Mouse (Mus musculus) limb, embryonic 13.5 days (tissue): ENCODE results near the gene Aldh18a1. TPM values are rescaled to one million over a fixed set of nuclear protein-coding genes. Genes with fewer than 3 reads are reported as not detected.
A peak's percentile ranks its signal among the peaks of the same experiment; 100 is the strongest.

Source experiments
- ATAC-seq: fragments of 200-750 bp; cut with Nextera tagmentation; 2 replicates; pipeline ENCODE4 v1.8.0; 2017; ENCODE audit warnings: low read depth, moderate number of reproducible peaks, moderate TSS enrichment; ENCODE audit not compliant: low FRiP score
- H3K27ac ChIP-seq: fragments of 300-500 bp; sonication (generic); 2 replicates; pipeline ENCODE4 v1.5.1; 2015; ENCODE audit warnings: inconsistent platforms, mild to moderate bottlenecking, moderate library complexity
- H3K27me3 ChIP-seq: fragments of 300-500 bp; sonication (generic); 2 replicates; pipeline ENCODE4 v1.6.1; 2015; ENCODE audit warnings: mild to moderate bottlenecking, inconsistent platforms
- H3K36me3 ChIP-seq: fragments of 300-500 bp; sonication (generic); 2 replicates; pipeline ENCODE4 v1.6.1; 2015; ENCODE audit warnings: inconsistent platforms, mild to moderate bottlenecking, moderate library complexity
- H3K4me1 ChIP-seq: fragments of 300-500 bp; sonication (generic); 2 replicates; pipeline ENCODE4 v1.6.1; 2015; ENCODE audit warnings: inconsistent platforms
- H3K4me2 ChIP-seq: fragments of 300-500 bp; sonication (generic); replicated peaks from 2 replicates; pipeline ENCODE4 v1.6.1; 2015; ENCODE audit warnings: inconsistent platforms, mild to moderate bottlenecking, moderate library complexity
- H3K4me3 ChIP-seq: fragments of 300-500 bp; sonication (generic); 2 replicates; pipeline ENCODE4 v1.5.1; 2015; ENCODE audit warnings: moderate library complexity, mild to moderate bottlenecking, inconsistent platforms
- H3K9ac ChIP-seq: fragments of 300-500 bp; sonication (generic); 2 replicates; pipeline ENCODE4 v1.6.1; 2015; ENCODE audit warnings: mild to moderate bottlenecking, inconsistent platforms
- H3K9me3 ChIP-seq: fragments of 300-500 bp; sonication (generic); 2 replicates; pipeline ENCODE4 v1.6.1; 2016; ENCODE audit warnings: inconsistent platforms
- WGBS: fragments of 180-500 bp; shearing (Covaris S2); methylation state at CpG from one replicate; pipeline ENCODE4 v1.1.7; 2015; 5-methylcytosine and 5-hydroxymethylcytosine counted together
- polyA plus RNA-seq: library from polyadenylated mRNA; unstranded; fragments of >200 nt; fragmentation: Nextera tagmentation; extraction: Ambion mirVana; gene quantifications from 2 replicates; pipeline ENCODE4 v1.2.1, GENCODE M21; 2015

The Aldh18a1 gene
- polyA plus RNA-seq, 1 experiment from 2014 or later = 80.7 TPM

DNA sequence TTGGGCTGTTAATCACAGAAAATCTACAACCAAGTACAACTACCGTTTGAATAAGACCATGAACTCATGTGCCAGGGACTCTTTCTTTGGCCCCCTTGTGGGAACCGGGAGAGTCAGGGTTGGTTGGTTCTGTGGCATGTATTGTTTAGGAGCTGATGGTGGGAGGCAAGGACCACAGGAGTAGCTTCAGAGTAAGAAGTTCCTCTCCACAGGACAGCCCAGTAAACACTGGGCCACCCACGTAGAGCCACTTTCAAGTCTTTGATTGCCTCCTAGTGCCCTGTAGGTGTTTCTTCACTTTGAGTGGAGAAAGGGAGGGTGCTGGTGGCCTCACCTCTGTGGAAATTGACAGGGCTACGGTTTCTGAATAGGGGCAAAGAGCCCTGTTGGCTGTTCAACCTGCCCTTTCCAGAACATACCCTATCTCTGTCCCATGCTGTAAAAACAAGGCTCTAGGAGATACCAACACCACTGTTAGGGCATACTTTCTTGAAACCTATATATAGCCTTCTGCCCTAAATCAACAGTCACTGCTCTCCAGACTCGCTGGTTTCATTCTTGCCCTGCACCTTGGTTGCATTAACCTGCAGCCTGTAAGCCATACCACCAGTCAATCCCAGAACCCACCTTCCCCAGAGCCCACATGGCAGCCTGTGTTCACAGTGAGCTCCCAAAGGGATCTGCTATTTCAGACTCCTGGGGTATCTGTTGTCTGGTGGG lies 39.3 kb downstream of the Aldh18a1 start:
- Histone ChIP-seq H3K4me2 (no peak overlapping the region), H3K9ac (no peak overlapping the region), H3K4me3 (no peak overlapping the region), H3K9me3 (no peaks in the 10 kb centered on the region), H3K27ac (peak overlapping the region; percentile 15; the same call in 1 of the 2 replicates), H3K4me1 (peaks cover 11% of the 10 kb centered on the region), H3K27me3 (peaks cover 7% of the 10 kb centered on the region), H3K36me3 (peaks cover 36% of the 10 kb centered on the region)
- no peak for ATAC-seq
- 21% methylated on average over 5 of the region's 5 CpGs for WGBS

DNA sequence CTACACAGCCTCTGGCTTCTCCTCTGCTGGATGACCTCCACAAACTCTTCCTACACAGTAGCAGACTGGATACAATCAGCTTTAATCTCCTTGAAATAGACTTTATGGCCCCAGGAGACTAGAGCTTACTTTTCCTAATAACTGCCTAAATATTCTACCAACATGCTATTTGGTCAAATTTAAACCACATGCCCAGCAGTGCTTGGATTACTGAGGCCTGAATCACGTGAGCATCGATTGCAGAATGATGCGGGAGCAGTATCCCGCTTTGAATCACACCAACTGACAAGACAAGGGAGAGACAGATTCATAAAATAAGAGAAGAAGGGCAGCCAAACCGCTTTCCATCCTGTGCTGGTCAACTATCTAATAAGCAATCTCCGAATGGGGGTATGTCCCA lies 39.9 kb downstream of the Aldh18a1 start:
- H3K9me3 ChIP-seq = no peaks in the 10 kb centered on the region
- no peak for ATAC-seq
- H3K4me3 ChIP-seq = no peak overlapping the region
- H3K9ac ChIP-seq = no peak overlapping the region
- H3K27me3 ChIP-seq = peaks cover 7% of the 10 kb centered on the region
- no peak overlapping the region for H3K27ac ChIP-seq
- H3K4me1 ChIP-seq = peaks cover 11% of the 10 kb centered on the region
- no peak overlapping the region for H3K4me2 ChIP-seq
- peaks cover 30% of the 10 kb centered on the region for H3K36me3 ChIP-seq
- 66% methylated on average over 6 of the region's 6 CpGs for WGBS

DNA sequence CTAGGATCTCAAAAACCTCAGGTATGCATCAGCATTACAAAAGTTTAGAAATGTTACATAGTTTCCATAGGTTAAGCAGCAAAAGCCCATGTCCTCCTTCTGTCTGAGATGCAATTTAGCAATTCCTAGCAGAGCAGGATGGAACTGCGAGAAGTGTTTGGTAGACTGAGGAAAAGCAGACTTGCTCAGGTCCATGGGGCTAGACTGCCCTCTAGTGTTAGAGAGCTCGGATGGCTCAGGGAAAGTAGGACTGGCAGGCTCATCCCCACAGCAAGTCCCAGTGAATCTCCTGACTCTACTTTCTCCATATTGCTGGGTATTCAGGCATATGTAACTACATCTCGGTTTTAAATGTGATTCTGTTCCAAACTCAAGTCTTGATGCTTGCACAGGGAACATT lies 43.4 kb downstream of the Aldh18a1 start:
- 4% methylated on average over 3 of the region's 3 CpGs for WGBS
- no peak for ATAC-seq
- Histone ChIP-seq H3K4me2 (no peak overlapping the region), H3K27ac (no peak overlapping the region), H3K27me3 (peaks cover 7% of the 10 kb centered on the region), H3K36me3 (no peaks in the 10 kb centered on the region), H3K4me3 (no peak overlapping the region), H3K4me1 (peaks cover 11% of the 10 kb centered on the region), H3K9ac (no peak overlapping the region), H3K9me3 (peaks cover 4% of the 10 kb centered on the region; the same call in 1 of the 2 replicates)

DNA sequence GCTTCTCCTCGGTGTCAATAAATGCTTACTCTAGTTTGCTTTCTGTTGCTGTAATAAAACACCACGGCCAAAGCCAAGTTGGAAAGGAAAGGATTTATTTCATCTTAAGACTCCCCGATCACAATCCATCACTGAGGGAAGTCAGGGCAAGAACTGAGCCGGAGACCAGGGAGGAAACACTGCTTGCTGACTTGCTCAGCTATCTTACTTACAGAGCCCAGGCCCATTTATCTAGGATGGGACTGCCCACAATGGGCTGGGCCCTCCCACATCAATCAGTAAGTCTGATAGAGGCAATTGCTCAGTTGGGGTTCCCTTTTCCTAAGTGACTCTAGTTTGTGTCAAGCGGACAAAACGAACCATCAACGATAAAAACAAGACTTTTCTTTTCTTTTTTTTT lies 45.5 kb downstream of the Aldh18a1 start:
- Histone ChIP-seq H3K4me1 (no peaks in the 10 kb centered on the region), H3K9me3 (peaks cover 4% of the 10 kb centered on the region; the same call in 1 of the 2 replicates), H3K9ac (no peak overlapping the region), H3K4me2 (no peak overlapping the region), H3K27ac (no peak overlapping the region), H3K36me3 (no peaks in the 10 kb centered on the region), H3K27me3 (peaks cover 7% of the 10 kb centered on the region), H3K4me3 (no peak overlapping the region)
- WGBS = 76% methylated on average over 7 of the region's 7 CpGs
- no peak for ATAC-seq

DNA sequence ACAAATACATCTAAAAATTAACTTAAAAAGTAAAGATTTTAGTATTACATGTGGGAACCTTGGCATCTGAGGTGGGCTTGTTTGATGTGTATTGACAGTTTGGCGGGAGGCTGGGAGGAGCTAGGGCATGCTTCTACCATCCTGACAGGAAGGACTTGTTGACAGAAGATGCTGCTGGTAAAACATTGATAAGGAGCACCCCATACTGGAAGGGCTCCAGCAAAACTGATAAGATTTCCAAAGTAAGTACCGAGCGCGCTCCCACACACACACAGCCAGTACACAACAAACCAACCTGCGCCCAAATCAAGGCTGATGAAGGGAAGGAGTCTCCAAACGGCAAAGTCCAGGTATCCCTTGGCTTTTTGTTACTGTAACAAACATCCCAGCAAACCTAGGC lies 51.7 kb downstream of the Aldh18a1 start:
- WGBS = 88% methylated on average over 6 of the region's 6 CpGs
- no peak overlapping the region for H3K4me2 ChIP-seq
- no peaks in the 10 kb centered on the region for H3K27me3 ChIP-seq
- no peaks in the 10 kb centered on the region for H3K36me3 ChIP-seq
- H3K27ac ChIP-seq = no peak overlapping the region
- no peak overlapping the region for H3K9ac ChIP-seq
- no peak for ATAC-seq
- H3K4me3 ChIP-seq = no peak overlapping the region
- H3K4me1 ChIP-seq = no peaks in the 10 kb centered on the region
- H3K9me3 ChIP-seq = peaks cover 3% of the 10 kb centered on the region; the same call in 1 of the 2 replicates

DNA sequence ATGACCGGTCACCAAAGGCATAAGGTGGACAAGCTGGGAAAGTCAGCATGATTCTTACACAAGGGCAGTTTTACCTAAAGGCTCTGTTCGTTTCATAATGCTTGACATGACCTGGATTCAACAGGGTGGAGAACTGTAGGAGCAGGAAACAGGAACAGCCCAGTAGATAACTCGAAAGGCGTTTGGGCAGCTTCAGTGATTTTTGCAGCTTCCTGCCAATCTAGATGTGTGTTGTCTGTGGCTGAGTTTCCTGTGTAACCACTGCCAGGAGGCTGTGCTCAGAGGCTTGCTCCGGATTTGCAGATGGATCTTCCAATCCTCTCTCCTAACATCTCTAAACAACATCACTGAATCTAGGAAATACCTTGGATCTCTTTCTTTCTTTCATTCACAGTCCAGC lies 55.7 kb downstream of the Aldh18a1 start:
- Histone ChIP-seq H3K9me3 (no peaks in the 10 kb centered on the region; the same call in 1 of the 2 replicates), H3K4me1 (no peaks in the 10 kb centered on the region), H3K27ac (no peak overlapping the region), H3K4me2 (no peak overlapping the region), H3K27me3 (no peaks in the 10 kb centered on the region), H3K4me3 (no peak overlapping the region), H3K36me3 (no peaks in the 10 kb centered on the region), H3K9ac (no peak overlapping the region)
- no peak for ATAC-seq
- 86% methylated on average over 5 of the region's 5 CpGs for WGBS

DNA sequence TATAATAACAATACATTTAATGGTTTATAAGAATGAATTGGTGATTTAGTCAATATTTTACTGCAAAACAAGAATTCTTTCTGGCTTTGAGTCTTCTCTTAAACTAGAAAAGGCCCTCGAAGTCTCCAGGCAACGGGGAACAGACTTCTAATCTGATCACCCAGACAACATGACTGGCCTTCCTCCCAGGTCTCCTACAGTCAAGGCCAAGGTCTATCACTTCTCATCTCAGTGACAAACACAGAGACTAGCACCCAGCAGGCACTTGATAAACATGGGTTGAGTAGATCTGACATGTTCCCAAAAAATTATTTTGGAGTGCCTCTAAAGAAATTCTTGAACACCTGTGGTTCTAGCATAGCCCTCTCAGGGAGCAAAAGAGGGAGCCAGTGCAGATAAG lies 57.9 kb downstream of the Aldh18a1 start:
- no peak overlapping the region for H3K4me3 ChIP-seq
- WGBS = 82% methylated on average over 2 of the region's 2 CpGs
- no peak overlapping the region for H3K27ac ChIP-seq
- H3K9ac ChIP-seq = no peak overlapping the region
- ATAC-seq = no peak
- H3K36me3 ChIP-seq = no peaks in the 10 kb centered on the region
- H3K4me2 ChIP-seq = no peak overlapping the region
- no peaks in the 10 kb centered on the region for H3K27me3 ChIP-seq
- H3K9me3 ChIP-seq = no peaks in the 10 kb centered on the region; the same call in 1 of the 2 replicates
- no peaks in the 10 kb centered on the region for H3K4me1 ChIP-seq

DNA sequence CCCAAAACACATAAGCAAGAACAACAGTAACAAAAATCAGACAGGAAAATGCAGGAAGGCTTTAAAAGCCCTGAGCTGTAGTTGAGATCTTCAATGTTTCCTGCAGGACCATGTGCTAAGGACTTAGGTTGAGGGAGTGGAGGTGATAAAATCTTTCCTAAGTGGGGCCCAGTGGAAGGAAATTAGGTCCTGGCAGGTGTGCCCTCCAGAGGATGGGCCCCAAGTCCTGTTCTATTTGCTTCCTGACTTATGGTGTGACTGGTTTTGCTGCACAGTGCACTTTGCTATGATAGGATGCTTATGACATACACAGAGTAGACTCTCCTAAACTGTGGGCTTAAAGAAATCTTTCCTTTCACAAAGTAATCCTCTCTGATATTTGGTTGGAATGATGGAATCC lies 60.0 kb downstream of the Aldh18a1 start:
- Histone ChIP-seq H3K36me3 (no peaks in the 10 kb centered on the region), H3K9me3 (no peaks in the 10 kb centered on the region; the same call in 1 of the 2 replicates), H3K4me1 (no peaks in the 10 kb centered on the region), H3K4me2 (no peak overlapping the region), H3K27ac (no peak overlapping the region), H3K4me3 (no peak overlapping the region), H3K27me3 (no peaks in the 10 kb centered on the region), H3K9ac (no peak overlapping the region)
- ATAC-seq = no peak

DNA sequence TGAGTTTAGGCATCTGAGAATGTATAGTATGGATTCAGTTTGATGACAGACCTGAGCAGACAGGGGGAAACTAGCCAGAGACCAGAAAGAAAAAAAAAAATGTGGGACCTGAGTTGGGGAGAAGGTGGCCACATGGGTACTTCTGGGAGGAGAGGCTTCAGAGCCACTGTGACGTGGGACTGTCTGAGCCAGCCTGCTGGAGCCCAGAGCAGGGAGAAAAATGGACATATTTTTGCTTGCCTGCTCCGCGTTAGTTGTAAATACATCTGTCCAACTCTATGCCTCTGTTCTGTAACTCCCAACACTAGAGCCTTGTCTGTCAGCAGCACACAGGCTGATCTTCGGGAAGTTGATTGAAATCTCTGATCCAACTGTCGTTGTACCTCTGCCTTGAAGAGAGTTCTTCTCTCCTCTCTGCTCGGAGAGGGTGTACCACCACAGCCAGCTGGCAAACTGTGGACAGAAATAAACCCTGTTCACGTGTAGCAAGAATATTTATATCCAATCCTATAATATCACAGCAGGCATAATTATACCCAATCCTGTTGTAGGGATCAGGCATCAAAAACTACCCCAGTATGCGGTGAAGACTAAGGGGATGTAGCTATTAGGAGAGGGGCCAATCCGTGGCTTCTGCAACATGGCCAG lies 61.8 kb downstream of the Aldh18a1 start:
- no peaks in the 10 kb centered on the region for H3K27me3 ChIP-seq
- H3K4me1 ChIP-seq = no peaks in the 10 kb centered on the region
- H3K4me3 ChIP-seq = no peak overlapping the region
- no peak overlapping the region for H3K27ac ChIP-seq
- H3K36me3 ChIP-seq = no peaks in the 10 kb centered on the region
- no peaks in the 10 kb centered on the region; the same call in 1 of the 2 replicates for H3K9me3 ChIP-seq
- no peak overlapping the region for H3K9ac ChIP-seq
- H3K4me2 ChIP-seq = no peak overlapping the region
- no peak for ATAC-seq
- WGBS = 74% methylated on average over 9 of the region's 9 CpGs

DNA sequence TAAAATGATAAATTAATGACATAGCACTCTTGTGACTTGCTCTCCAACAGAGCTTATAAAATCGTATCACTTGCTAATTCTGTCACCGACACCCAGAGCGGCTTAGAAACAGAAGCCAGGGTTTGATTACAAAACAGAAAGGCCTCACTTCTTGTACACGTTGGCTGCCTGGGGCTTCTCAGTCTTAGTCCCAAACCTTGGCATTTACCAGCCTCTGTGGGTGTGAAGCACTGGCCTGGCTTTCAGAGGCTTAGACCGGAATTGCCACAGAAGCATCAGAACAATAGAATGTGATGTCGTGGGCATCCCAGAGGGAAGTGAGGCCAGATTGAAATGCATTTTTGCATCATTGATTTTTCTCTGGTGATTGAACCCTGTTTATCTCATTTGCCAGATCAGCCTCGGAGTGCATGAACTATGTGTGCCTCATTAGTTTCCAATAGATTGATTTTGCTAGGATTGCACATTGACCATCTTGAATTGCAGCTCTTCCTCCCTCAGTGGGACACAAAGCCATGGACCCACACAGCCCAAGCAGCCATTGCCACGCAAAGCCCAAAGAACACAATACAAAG lies 64.7 kb downstream of the Aldh18a1 start:
- Histone ChIP-seq H3K9ac (no peak overlapping the region), H3K4me1 (no peaks in the 10 kb centered on the region), H3K9me3 (no peaks in the 10 kb centered on the region), H3K27me3 (no peaks in the 10 kb centered on the region), H3K27ac (no peak overlapping the region), H3K4me3 (no peak overlapping the region), H3K4me2 (no peak overlapping the region), H3K36me3 (no peaks in the 10 kb centered on the region)
- ATAC-seq = no peak
- 73% methylated on average over 8 of the region's 8 CpGs for WGBS

DNA sequence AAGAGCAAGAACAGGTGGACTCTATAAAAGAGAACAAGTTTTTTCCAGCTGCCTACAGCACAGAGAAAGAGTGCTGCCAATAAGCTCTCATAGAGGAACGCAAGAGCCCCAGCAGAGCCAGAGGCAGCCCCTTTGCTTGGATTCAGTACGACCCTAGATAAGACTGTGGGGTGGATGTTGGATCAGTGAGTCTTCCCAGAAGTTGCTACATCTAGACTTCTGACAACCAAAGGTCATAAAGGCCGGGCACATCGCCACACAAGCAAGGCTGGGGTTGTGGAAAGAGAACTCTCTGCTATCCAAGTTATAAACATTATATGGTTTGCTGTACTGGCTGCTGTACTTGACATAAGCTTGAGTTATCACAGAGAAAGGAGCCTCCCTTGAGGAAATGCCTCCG lies 67.9 kb downstream of the Aldh18a1 start:
- H3K9ac ChIP-seq = no peak overlapping the region
- no peak for ATAC-seq
- H3K4me2 ChIP-seq = no peak overlapping the region
- H3K27me3 ChIP-seq = no peaks in the 10 kb centered on the region
- no peak overlapping the region for H3K4me3 ChIP-seq
- 80% methylated on average over 5 of the region's 5 CpGs for WGBS
- no peaks in the 10 kb centered on the region for H3K9me3 ChIP-seq
- H3K36me3 ChIP-seq = no peaks in the 10 kb centered on the region
- H3K4me1 ChIP-seq = no peaks in the 10 kb centered on the region
- no peak overlapping the region for H3K27ac ChIP-seq

DNA sequence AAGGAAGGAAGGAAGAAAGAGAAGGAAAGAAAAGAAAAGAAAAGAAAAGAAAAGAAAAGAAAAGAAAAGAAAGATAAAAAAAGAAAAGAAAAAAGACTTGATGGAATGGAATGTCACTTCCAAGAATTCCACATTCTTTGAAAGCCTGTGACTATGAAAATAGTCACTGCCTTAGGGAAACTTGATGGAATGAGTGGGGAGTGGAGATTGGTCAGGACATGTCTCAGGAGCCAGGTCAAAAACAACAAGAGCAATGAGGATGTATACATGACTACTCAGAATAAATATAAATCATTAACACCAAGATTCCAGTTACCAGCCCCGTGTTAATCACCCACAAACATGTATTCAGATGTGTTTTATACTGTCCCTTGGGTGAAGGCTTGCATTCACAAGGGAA lies 69.6 kb downstream of the Aldh18a1 start:
- Histone ChIP-seq H3K9ac (no peak overlapping the region), H3K27ac (no peak overlapping the region), H3K27me3 (no peaks in the 10 kb centered on the region), H3K9me3 (no peaks in the 10 kb centered on the region), H3K4me2 (no peak overlapping the region), H3K36me3 (no peaks in the 10 kb centered on the region), H3K4me3 (no peak overlapping the region), H3K4me1 (no peaks in the 10 kb centered on the region)
- no peak for ATAC-seq
- 67% methylated on average over 1 of the region's 1 CpGs for WGBS
